Mouse (Mus musculus): ENCODE results near the gene Pld2. TPM values are rescaled to one million over a fixed set of nuclear protein-coding genes. Genes with fewer than 3 reads are reported as not detected.
"Not testable (repeated sequence)": the region's sequence is repeated elsewhere in the genome, so short reads cannot be mapped to it uniquely, and the experiment has no call there.

Pld2 gene
- polyA plus RNA-seq, 1 experiment from 2014 or later = 13.8 TPM

DNA sequence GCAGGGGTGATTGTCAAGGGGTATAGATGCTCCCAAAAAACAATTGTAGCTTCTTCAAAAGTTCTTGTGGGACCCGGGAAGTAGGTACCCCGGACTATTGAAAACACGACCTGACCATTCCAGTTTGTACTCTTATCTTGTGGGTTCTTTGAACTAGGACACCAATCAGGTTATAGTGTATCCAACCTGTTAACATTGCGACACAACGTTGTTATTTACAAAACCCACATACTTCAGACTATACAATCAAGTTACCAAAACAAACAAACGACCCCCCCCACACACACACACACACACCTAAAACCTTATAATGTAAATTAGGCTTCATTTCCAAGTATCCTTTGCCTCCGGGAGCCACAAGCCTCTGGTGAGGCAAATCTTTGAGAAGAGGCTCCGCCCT lies 15.1 kb upstream of the Pld2 start:
- CTCF ChIA-PET = interaction anchor here (0.9 to 2.2 kb wide), 2 partner anchors 73 to 233 kb away, joined by 3 to 6 read pairs; no protein-coding TSS in a partner anchor
- no peak for DNase-seq (ENCODE audit: low read depth, low spot score)
- TF ChIP-seq CTCF (IDR thresholded peaks at IDR 0.05) = no peak
- H3K27me3 ChIP-seq = no peaks in the 10 kb centered on the region
- ATAC-seq = no peak
- in situ Hi-C loops (cut with MboI; ENCODE audit: low pct_unique_long_range_greater_than_20kb) = no loop called here
- POLR2A ChIA-PET = interaction anchor here (0.6 to 0.8 kb wide), 4 partner anchors 61 to 598 kb away, joined by 3 to 9 read pairs (median 3); no protein-coding TSS in a partner anchor

DNA sequence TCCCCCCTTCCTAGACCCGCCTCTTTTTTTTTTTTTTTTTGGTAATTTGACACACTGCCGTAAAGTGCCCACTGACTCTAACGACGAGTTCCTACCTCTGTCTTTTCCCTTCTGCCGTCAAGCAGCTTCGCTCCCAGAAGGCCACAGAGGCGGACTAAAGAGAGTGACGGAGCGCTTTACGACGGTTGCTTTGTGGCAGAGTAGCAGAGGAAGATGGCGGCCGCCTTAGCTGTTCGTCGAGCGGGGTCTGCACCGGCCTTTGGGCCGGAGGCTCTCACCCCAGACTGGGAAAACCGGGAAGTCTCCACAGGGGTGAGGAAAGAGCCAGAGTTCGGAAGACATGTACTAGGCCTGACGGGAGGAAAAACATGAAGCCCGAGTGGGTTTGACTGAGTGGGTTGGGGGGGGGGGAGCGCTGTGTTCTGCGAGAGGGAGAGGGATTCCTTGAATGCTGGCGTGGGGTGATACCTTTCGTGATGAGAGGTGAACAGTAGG lies 14.6 kb upstream of the Pld2 start, which contains the start of gene Psmb6:
Psmb6 (plus strand) TSS at position 184 of the 495 bp plus-strand sequence.
- no peak for TF ChIP-seq CTCF (IDR thresholded peaks at IDR 0.05)
- ATAC-seq (peak; percentile 65), DNase-seq (ENCODE audit: low read depth, low spot score) (peak; percentile 89)
- in situ Hi-C loops (cut with MboI; ENCODE audit: low pct_unique_long_range_greater_than_20kb) = no loop called here
- H3K27me3 ChIP-seq = no peaks in the 10 kb centered on the region
- ChIA-PET POLR2A (interaction anchor here (0.6 to 0.8 kb wide), 4 partner anchors 61 to 598 kb away, joined by 3 to 9 read pairs (median 3); no protein-coding TSS in a partner anchor), CTCF (interaction anchor here (0.9 to 2.2 kb wide), 2 partner anchors 73 to 232 kb away, joined by 3 to 6 read pairs; no protein-coding TSS in a partner anchor)

GRCm38 (mm10) chr11:70525726-70526125 lies 14.1 kb upstream of the Pld2 start:
- no peak for ATAC-seq
- DNase-seq (ENCODE audit: low read depth, low spot score) = no peak
- ChIA-PET POLR2A (no interaction called here), CTCF (interaction anchor here (2.2 kb wide), 1 partner anchor 72 kb away, joined by 6 read pairs; no protein-coding TSS in a partner anchor)
- H3K27me3 ChIP-seq = no peaks in the 10 kb centered on the region
- in situ Hi-C loops (cut with MboI; ENCODE audit: low pct_unique_long_range_greater_than_20kb) = no loop called here
- TF ChIP-seq CTCF (IDR thresholded peaks at IDR 0.05) = no peak

- no peaks in the 10 kb centered on the region for H3K27me3 ChIP-seq
- ChIA-PET POLR2A (no interaction called here), CTCF (interaction anchor here (2.2 kb wide), 1 partner anchor 72 kb away, joined by 6 read pairs; no protein-coding TSS in a partner anchor)
- ATAC-seq (no peak), DNase-seq (ENCODE audit: low read depth, low spot score) (no peak)
- in situ Hi-C loops (cut with MboI; ENCODE audit: low pct_unique_long_range_greater_than_20kb) = no loop called here
- TF ChIP-seq CTCF (IDR thresholded peaks at IDR 0.05) = no peak
Measured at GRCm38 (mm10) chr11:70526211-70526610, 13.7 kb upstream of the Pld2 start.

GRCm38 (mm10) chr11:70528610-70529009 lies 11.3 kb upstream of the Pld2 start:
- DNase-seq (ENCODE audit: low read depth, low spot score) (no peak), ATAC-seq (no peak)
- no peaks in the 10 kb centered on the region for H3K27me3 ChIP-seq
- POLR2A ChIA-PET = interaction anchor here (0.5 to 1.3 kb wide), 3 partner anchors 10 to 1602 kb away, joined by 3 to 4 read pairs (median 3); no protein-coding TSS in a partner anchor
- no peak for TF ChIP-seq CTCF (IDR thresholded peaks at IDR 0.05)
- CTCF ChIA-PET = no interaction called here
- in situ Hi-C loops (cut with MboI; ENCODE audit: low pct_unique_long_range_greater_than_20kb) = no loop called here

GRCm38 (mm10) chr11:70531065-70531464 lies 8.8 kb upstream of the Pld2 start:
- POLR2A ChIA-PET; ATAC-seq; H3K27me3 ChIP-seq; DNase-seq (ENCODE audit: low read depth, low spot score); in situ Hi-C loops (cut with MboI; ENCODE audit: low pct_unique_long_range_greater_than_20kb); CTCF ChIA-PET: not testable (repeated sequence)

- CTCF ChIA-PET = no interaction called here
- H3K27me3 ChIP-seq = no peaks in the 10 kb centered on the region
- ATAC-seq (no peak), DNase-seq (ENCODE audit: low read depth, low spot score) (no peak)
- in situ Hi-C loops (cut with MboI; ENCODE audit: low pct_unique_long_range_greater_than_20kb) = no loop called here
- POLR2A ChIA-PET = no interaction called here
- no peak for TF ChIP-seq CTCF (IDR thresholded peaks at IDR 0.05)
Measured at GRCm38 (mm10) chr11:70532839-70533238, 7.0 kb upstream of the Pld2 start, which contains the start of gene Gm40193. TSS of gene Gm40193 (minus strand) at chr11:70532939.

DNA sequence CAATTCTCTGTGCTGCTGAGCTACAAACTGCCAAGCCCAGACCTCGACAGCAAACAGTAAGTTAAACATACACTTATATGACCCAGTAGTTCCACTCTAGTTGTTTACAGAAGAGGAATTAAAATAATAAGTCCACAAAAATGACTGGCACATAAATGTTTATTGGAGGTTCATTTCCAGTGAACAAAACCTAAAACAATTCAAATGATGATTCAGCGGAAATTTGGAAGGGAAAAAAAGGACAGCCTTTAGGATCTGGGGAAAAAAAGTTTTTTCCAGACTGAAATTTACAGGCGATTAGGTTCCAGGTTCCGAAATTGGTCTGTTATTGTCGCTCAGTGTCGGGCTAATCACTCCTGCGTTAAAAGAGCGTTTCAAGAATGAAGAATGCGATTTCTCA lies 441 bp upstream of the Pld2 start:
- no peak for TF ChIP-seq CTCF (IDR thresholded peaks at IDR 0.05)
- no peaks in the 10 kb centered on the region for H3K27me3 ChIP-seq
- ATAC-seq = no peak
- POLR2A ChIA-PET = interaction anchor here (1.4 kb wide), 1 partner anchor 11 kb away, joined by 4 read pairs; no protein-coding TSS in a partner anchor
- CTCF ChIA-PET = no interaction called here
- in situ Hi-C loops (cut with MboI; ENCODE audit: low pct_unique_long_range_greater_than_20kb) = no loop called here
- no peak for DNase-seq (ENCODE audit: low read depth, low spot score)

DNA sequence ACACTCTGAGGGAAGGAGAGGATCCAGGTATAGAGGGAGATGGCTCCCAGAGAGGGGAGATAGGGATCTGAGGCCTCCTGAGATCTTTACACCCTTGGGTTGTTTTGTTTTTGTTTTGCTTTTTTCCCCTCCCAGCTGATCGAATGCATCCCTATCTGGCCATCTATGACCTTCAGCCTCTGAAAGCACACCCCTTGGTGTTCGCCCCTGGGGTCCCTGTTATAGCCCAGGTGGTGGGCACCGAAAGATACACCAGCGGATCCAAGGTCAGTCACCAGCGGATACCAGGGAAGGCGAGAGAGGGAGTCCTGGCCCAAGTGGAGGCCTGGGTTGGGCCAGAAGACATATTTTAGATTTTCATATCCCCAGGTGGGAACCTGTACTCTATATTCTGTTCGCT lies 1.1 kb downstream of the Pld2 start:
- ATAC-seq = no peak
- CTCF ChIA-PET = interaction anchor here (1.6 kb wide), 1 partner anchor 21 kb away, joined by 4 read pairs; no protein-coding TSS in a partner anchor
- in situ Hi-C loops (cut with MboI; ENCODE audit: low pct_unique_long_range_greater_than_20kb) = loop anchor here (5.0 kb wide), 1 partner anchor 56 kb away; no protein-coding TSS in a partner anchor
- no peaks in the 10 kb centered on the region for H3K27me3 ChIP-seq
- DNase-seq (ENCODE audit: low read depth, low spot score) = no peak
- TF ChIP-seq CTCF (IDR thresholded peaks at IDR 0.05) = no peak
- POLR2A ChIA-PET = no interaction called here

- TF ChIP-seq CTCF (IDR thresholded peaks at IDR 0.05) = no peak
Measured at GRCm38 (mm10) chr11:70541415-70541814, 1.6 kb downstream of the Pld2 start.

DNA sequence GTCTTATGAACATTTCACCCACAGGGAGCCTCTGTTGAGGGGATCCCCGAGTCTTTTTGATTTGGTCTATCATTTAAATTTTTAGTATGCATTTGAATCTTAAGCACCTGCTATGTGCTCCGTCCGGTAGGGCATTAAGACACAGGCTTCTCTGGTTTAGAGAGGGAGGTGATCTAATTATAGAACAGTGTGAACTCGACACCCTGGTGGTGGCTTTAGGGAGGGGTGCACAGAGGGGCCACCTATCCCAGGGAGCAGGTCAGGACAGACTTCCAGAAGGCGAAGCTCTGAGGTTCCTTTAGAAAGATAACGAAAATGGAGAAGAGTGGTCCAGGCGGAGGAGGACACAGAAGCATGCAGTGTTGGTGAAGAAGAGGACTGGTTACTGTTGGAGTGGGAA lies 4.6 kb downstream of the Pld2 start:
- CTCF ChIA-PET = no interaction called here
- no peaks in the 10 kb centered on the region for H3K27me3 ChIP-seq
- DNase-seq (ENCODE audit: low read depth, low spot score) = no peak
- no peak for ATAC-seq
- in situ Hi-C loops (cut with MboI; ENCODE audit: low pct_unique_long_range_greater_than_20kb) = loop anchor here (5.0 kb wide), 1 partner anchor 53 kb away; no protein-coding TSS in a partner anchor
- TF ChIP-seq CTCF (IDR thresholded peaks at IDR 0.05) = no peak
- POLR2A ChIA-PET = no interaction called here

More at GRCm38 (mm10) chr11:70541415-70541814, 1.6 kb downstream of the Pld2 start:
- in situ Hi-C loops (cut with MboI; ENCODE audit: low pct_unique_long_range_greater_than_20kb) = loop anchor here (5.0 kb wide), 1 partner anchor 56 kb away; no protein-coding TSS in a partner anchor
- POLR2A ChIA-PET = no interaction called here
- H3K27me3 ChIP-seq = no peaks in the 10 kb centered on the region
- CTCF ChIA-PET = interaction anchor here (1.6 kb wide), 1 partner anchor 20 kb away, joined by 4 read pairs; no protein-coding TSS in a partner anchor
- ATAC-seq (no peak), DNase-seq (ENCODE audit: low read depth, low spot score) (no peak)

Data from Patski (cell line).